Mouse (Mus musculus) heart, postnatal 0 days (tissue): ENCODE data around the gene Gnaq. TPM values are rescaled to one million over a fixed set of nuclear protein-coding genes. Genes with fewer than 3 reads are reported as not detected.

Source experiments
- ATAC-seq: fragments of 200-750 bp; cut with Nextera tagmentation; 2 replicates; pipeline ENCODE4 v1.8.0; 2017; ENCODE audit warnings: low read depth, moderate number of reproducible peaks, moderate library complexity; ENCODE audit not compliant: insufficient read depth
- DNase-seq: peaks from one replicate; pipeline ENCODE4 v3.0.0-alpha.2; 2016; ENCODE audit warnings: low spot score
- H3K27ac ChIP-seq: fragments of 300-500 bp; sonication (generic); 2 replicates; pipeline ENCODE4 v1.5.1; 2014; ENCODE audit warnings: low read depth, mild to moderate bottlenecking
- H3K27me3 ChIP-seq: fragments of 300-500 bp; sonication (generic); 2 replicates; pipeline ENCODE4 v1.6.1; 2014; ENCODE audit warnings: low read length, mixed read lengths; ENCODE audit not compliant: control insufficient read depth, insufficient read depth
- H3K36me3 ChIP-seq: fragments of 300-500 bp; sonication (generic); replicated peaks from 2 replicates; pipeline ENCODE4 v1.6.1; 2014; ENCODE audit warnings: low read length, mixed read lengths; ENCODE audit not compliant: control insufficient read depth, insufficient read depth
- H3K4me1 ChIP-seq: fragments of 300-500 bp; sonication (generic); 2 replicates; pipeline ENCODE4 v1.6.1; 2014; ENCODE audit warnings: antibody characterized with exemption; ENCODE audit not compliant: control insufficient read depth, insufficient read depth
- H3K4me2 ChIP-seq: fragments of 300-500 bp; sonication (generic); 2 replicates; pipeline ENCODE4 v1.6.1; 2014; ENCODE audit warnings: low read depth, mild to moderate bottlenecking, low read length, moderate library complexity
- H3K4me3 ChIP-seq: fragments of 300-500 bp; sonication (generic); 2 replicates; pipeline ENCODE4 v1.5.1; 2014; ENCODE audit warnings: low read depth, low read length
- H3K9ac ChIP-seq: fragments of 300-500 bp; sonication (generic); replicated peaks from 2 replicates; pipeline ENCODE4 v1.6.1; 2014; ENCODE audit warnings: low read depth, low read length, mixed read lengths
- H3K9me3 ChIP-seq: fragments of 300-500 bp; sonication (generic); replicated peaks from 2 replicates; pipeline ENCODE4 v1.6.1; 2016; ENCODE audit warnings: low read length; ENCODE audit not compliant: control insufficient read depth
- CTCF ChIP-seq: IDR thresholded peaks from 2 replicates; pipeline ENCODE4 v1.5.1; 2016; ENCODE audit warnings: antibody characterized with exemption, control low read depth, low read depth
- EP300 ChIP-seq: IDR thresholded peaks from 2 replicates; pipeline ENCODE4 v1.6.1; 2016; ENCODE audit warnings: antibody characterized with exemption, low read depth
- WGBS: fragments of 180-500 bp; shearing (Covaris S2); extraction: QIAGEN DNeasy Blood & Tissue Kit; methylation state at CpG from one replicate; pipeline ENCODE4 v1.1.7; 2014; 5-methylcytosine and 5-hydroxymethylcytosine counted together
- polyA plus RNA-seq: library from polyadenylated mRNA; unstranded; fragments of >200 nt; fragmentation: Nextera tagmentation; extraction: Ambion mirVana; gene quantifications from 2 replicates; pipeline ENCODE4 v1.2.1, GENCODE M21; 2015
- total RNA-seq: library from RNA; depleted of rRNA; stranded (reverse); fragments of >200 nt; gene quantifications from 2 replicates; pipeline ENCODE4 v1.2.3, GENCODE M21; 2014; ENCODE audit warnings: low replicate concordance

The Gnaq gene
- total and polyA plus RNA-seq, 2 experiments from 2014 or later: 12.7 to 24.6 TPM

GRCm38 (mm10) chr19:16342702-16343101 is 210.1 kb downstream of the Gnaq start:
- no peak overlapping the region for H3K27ac ChIP-seq
- H3K9ac ChIP-seq: no peak overlapping the region
- no peak overlapping the region for H3K4me2 ChIP-seq
- H3K36me3 ChIP-seq: no peaks in the 10 kb centered on the region
- ATAC-seq: no peak
- H3K9me3 ChIP-seq: no peaks in the 10 kb centered on the region
- H3K4me1 ChIP-seq: no peaks in the 10 kb centered on the region
- no peak for TF ChIP-seq EP300
- TF ChIP-seq CTCF: peak; percentile 40; the same call in 1 of the 2 replicates
- no peak for DNase-seq
- 76% methylated on average over 2 of the region's 2 CpGs for WGBS
- no peaks in the 10 kb centered on the region for H3K27me3 ChIP-seq
- H3K4me3 ChIP-seq: no peak overlapping the region

- H3K27ac ChIP-seq: no peak overlapping the region
- ATAC-seq: no peak
- no peaks in the 10 kb centered on the region for H3K4me1 ChIP-seq
- TF ChIP-seq EP300: no peak
- TF ChIP-seq CTCF: no peak
- H3K4me2 ChIP-seq: no peak overlapping the region
- H3K9me3 ChIP-seq: no peaks in the 10 kb centered on the region
- H3K36me3 ChIP-seq: no peaks in the 10 kb centered on the region
- no peaks in the 10 kb centered on the region for H3K27me3 ChIP-seq
- WGBS: 81% methylated on average over 2 of the region's 2 CpGs
- DNase-seq: no peak
- H3K4me3 ChIP-seq: no peak overlapping the region
- H3K9ac ChIP-seq: no peak overlapping the region
Measured at GRCm38 (mm10) chr19:16345516-16345915, 212.9 kb downstream of the Gnaq start.

GRCm38 (mm10) chr19:16347037-16347436 is 214.4 kb downstream of the Gnaq start:
- no peaks in the 10 kb centered on the region for H3K36me3 ChIP-seq
- ATAC-seq (no peak), DNase-seq (no peak)
- WGBS: 80% methylated on average over 3 of the region's 3 CpGs
- no peaks in the 10 kb centered on the region for H3K27me3 ChIP-seq
- no peak overlapping the region for H3K27ac ChIP-seq
- no peak overlapping the region for H3K4me2 ChIP-seq
- no peaks in the 10 kb centered on the region for H3K9me3 ChIP-seq
- H3K4me1 ChIP-seq: no peaks in the 10 kb centered on the region
- TF ChIP-seq CTCF: no peak
- no peak for TF ChIP-seq EP300
- no peak overlapping the region for H3K4me3 ChIP-seq
- H3K9ac ChIP-seq: no peak overlapping the region

DNA sequence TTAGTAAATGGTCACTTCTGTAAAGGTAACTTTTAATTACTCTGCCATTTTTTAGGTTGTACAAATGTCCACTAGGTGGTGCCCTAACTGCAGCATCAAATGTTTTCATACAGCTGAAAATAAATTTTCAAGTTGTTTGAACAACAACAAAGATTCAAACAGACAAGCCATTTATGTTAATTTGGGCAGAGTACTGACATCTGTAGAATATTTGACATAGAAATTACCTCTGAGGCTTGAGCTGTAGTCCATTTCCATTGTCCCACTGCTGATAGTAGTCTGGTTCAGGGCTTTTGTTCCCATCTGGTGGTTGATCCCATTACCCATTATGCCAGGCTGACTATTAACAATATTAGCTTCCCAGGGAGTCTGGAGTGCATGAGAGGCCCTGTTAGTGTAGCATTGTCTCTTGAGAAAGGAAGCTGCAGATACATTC is 221.1 kb downstream of the Gnaq start:
- Histone ChIP-seq H3K36me3 (no peaks in the 10 kb centered on the region), H3K27ac (no peak overlapping the region), H3K27me3 (no peaks in the 10 kb centered on the region), H3K9me3 (no peaks in the 10 kb centered on the region), H3K4me3 (no peak overlapping the region), H3K9ac (no peak overlapping the region), H3K4me1 (no peaks in the 10 kb centered on the region), H3K4me2 (no peak overlapping the region)
- ATAC-seq: no peak
- TF ChIP-seq EP300 (no peak), CTCF (peak; percentile 66)
- peak; percentile 30 for DNase-seq

GRCm38 (mm10) chr19:16358148-16358547 is 225.5 kb downstream of the Gnaq start:
- no peaks in the 10 kb centered on the region for H3K27me3 ChIP-seq
- H3K4me3 ChIP-seq: no peak overlapping the region
- no peak overlapping the region for H3K27ac ChIP-seq
- ATAC-seq (no peak), DNase-seq (no peak)
- H3K4me2 ChIP-seq: no peak overlapping the region
- WGBS: 85% methylated on average over 3 of the region's 3 CpGs
- H3K9ac ChIP-seq: no peak overlapping the region
- no peaks in the 10 kb centered on the region for H3K4me1 ChIP-seq
- 0 out of 2 replicates have a peak, but pooled peaks cover 6% of the 10 kb centered on the region for H3K36me3 ChIP-seq
- TF ChIP-seq EP300: no peak
- TF ChIP-seq CTCF: no peak
- no peaks in the 10 kb centered on the region for H3K9me3 ChIP-seq

DNA sequence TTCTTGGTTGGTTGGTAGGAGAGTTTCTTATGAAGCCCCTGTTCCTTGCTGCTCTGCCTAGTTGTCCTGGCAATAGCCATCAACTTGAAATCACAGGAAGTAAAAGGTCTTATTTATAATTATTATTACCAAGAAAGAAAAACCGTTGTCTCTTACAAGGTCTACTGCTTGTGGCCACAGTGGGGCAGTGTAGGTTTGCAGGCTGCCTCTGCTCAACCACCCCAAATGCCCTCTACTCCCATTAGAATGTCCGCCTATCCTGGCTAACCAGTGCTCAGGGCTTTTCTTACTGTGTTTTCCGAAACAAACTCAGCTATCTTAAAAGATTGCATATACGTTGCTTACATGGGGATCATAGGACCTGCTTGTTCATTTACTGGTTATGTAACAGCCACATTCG is 226.3 kb downstream of the Gnaq start:
- H3K27ac ChIP-seq: no peak overlapping the region
- no peaks in the 10 kb centered on the region for H3K9me3 ChIP-seq
- H3K4me1 ChIP-seq: no peaks in the 10 kb centered on the region
- 66% methylated on average over 5 of the region's 5 CpGs for WGBS
- ATAC-seq (0 out of 2 replicates have a peak, but pooled peaks have one; percentile 51), DNase-seq (peak; percentile 33)
- H3K9ac ChIP-seq: no peak overlapping the region
- 0 out of 2 replicates have a peak, but pooled peaks cover 6% of the 10 kb centered on the region for H3K36me3 ChIP-seq
- no peak overlapping the region for H3K4me3 ChIP-seq
- no peaks in the 10 kb centered on the region for H3K27me3 ChIP-seq
- no peak overlapping the region for H3K4me2 ChIP-seq
- TF ChIP-seq EP300 (no peak), CTCF (peak; percentile 67)
